Mouse (Mus musculus) liver, postnatal 0 days (tissue): Measurements from ENCODE around the gene Atp5d. TPM values are rescaled to one million over a fixed set of nuclear protein-coding genes. Genes with fewer than 3 reads are reported as not detected.

Experiments
- ATAC-seq: fragments of 200-750 bp; cut with Nextera tagmentation; 2 replicates; pipeline ENCODE4 v1.8.0; 2017; ENCODE audit warnings: mild to moderate bottlenecking, moderate library complexity
- DNase-seq: peaks from one replicate; pipeline ENCODE4 v3.0.0-alpha.2; 2016
- H3K27ac ChIP-seq: fragments of 300-500 bp; sonication (generic); 2 replicates; pipeline ENCODE4 v1.5.1; 2014; ENCODE audit warnings: antibody characterized with exemption, moderate library complexity, mild to moderate bottlenecking, low read depth
- H3K27me3 ChIP-seq: fragments of 300-500 bp; sonication (generic); 2 replicates; pipeline ENCODE4 v1.6.1; 2014; ENCODE audit warnings: low read length, control low read depth, mixed read lengths; ENCODE audit not compliant: insufficient read depth
- H3K36me3 ChIP-seq: fragments of 300-500 bp; sonication (generic); replicated peaks from 2 replicates; pipeline ENCODE4 v1.6.1; 2014; ENCODE audit warnings: mild to moderate bottlenecking, control low read depth, low read length, moderate library complexity, mixed read lengths; ENCODE audit not compliant: insufficient read depth
- H3K4me1 ChIP-seq: fragments of 300-500 bp; sonication (generic); 2 replicates; pipeline ENCODE4 v1.6.1; 2014; ENCODE audit warnings: antibody characterized with exemption, mild to moderate bottlenecking, control low read depth; ENCODE audit not compliant: insufficient read depth
- H3K4me2 ChIP-seq: fragments of 300-500 bp; sonication (generic); 2 replicates; pipeline ENCODE4 v1.6.1; 2014; ENCODE audit warnings: low read depth, mild to moderate bottlenecking, low read length, moderate library complexity, mixed read lengths
- H3K4me3 ChIP-seq: fragments of 300-500 bp; sonication (generic); 2 replicates; pipeline ENCODE4 v1.5.1; 2014; ENCODE audit warnings: low read depth, low read length
- H3K9ac ChIP-seq: fragments of 300-500 bp; sonication (generic); replicated peaks from 2 replicates; pipeline ENCODE4 v1.6.1; 2014; ENCODE audit warnings: mild to moderate bottlenecking, moderate library complexity
- H3K9me3 ChIP-seq: fragments of 300-500 bp; sonication (generic); 2 replicates; pipeline ENCODE4 v1.6.1; 2016; ENCODE audit warnings: mild to moderate bottlenecking, control low read depth, low read length, mixed read lengths
- CTCF ChIP-seq: sonication (generic); IDR thresholded peaks from 2 replicates; pipeline ENCODE4 v1.5.1; 2016; ENCODE audit warnings: antibody characterized with exemption, low read depth
- EP300 ChIP-seq: IDR thresholded peaks from 2 replicates; pipeline ENCODE4 v1.6.1; 2016; ENCODE audit warnings: antibody characterized with exemption, low read depth, mild to moderate bottlenecking
- WGBS: fragments of 180-500 bp; shearing (Covaris S2); extraction: QIAGEN DNeasy Blood & Tissue Kit; methylation state at CpG from one replicate; pipeline ENCODE4 v1.1.7; 2014; ENCODE audit not compliant: insufficient replicate concordance; 5-methylcytosine and 5-hydroxymethylcytosine counted together
- polyA plus RNA-seq: library from polyadenylated mRNA; unstranded; fragments of >200 nt; fragmentation: Nextera tagmentation; extraction: Ambion mirVana; gene quantifications from 2 replicates; pipeline ENCODE4 v1.2.1, GENCODE M21; 2015

The Atp5d gene
- polyA plus RNA-seq, 1 experiment from 2014 or later: 576 TPM

GRCm38 (mm10) chr10:80175536-80176269 is 37.3 kb downstream of the Atp5d start:
- ATAC-seq: no peak
- peaks cover 14% of the 10 kb centered on the region for H3K36me3 ChIP-seq
- H3K4me3 ChIP-seq: no peak overlapping the region
- H3K4me2 ChIP-seq: no peak overlapping the region
- H3K4me1 ChIP-seq: peaks cover 17% of the 10 kb centered on the region
- peaks cover 26% of the 10 kb centered on the region for H3K27me3 ChIP-seq
- H3K27ac ChIP-seq: no peak overlapping the region
- no peaks in the 10 kb centered on the region for H3K9me3 ChIP-seq
- H3K9ac ChIP-seq: no peak overlapping the region
- TF ChIP-seq EP300 (no peak), CTCF (peak; percentile 77)
- DNase-seq: peak; percentile 66
- WGBS: 30% methylated on average over 4 of the region's 4 CpGs

GRCm38 (mm10) chr10:80176270-80176834 is 37.9 kb downstream of the Atp5d start:
- WGBS: 76% methylated on average over 5 of the region's 5 CpGs
- Histone ChIP-seq H3K4me3 (no peak overlapping the region), H3K4me2 (no peak overlapping the region)

GRCm38 (mm10) chr10:80177441-80178279 is 39.2 kb downstream of the Atp5d start:
- peaks cover 9% of the 10 kb centered on the region; the same call in 1 of the 2 replicates for H3K4me1 ChIP-seq
- no peaks in the 10 kb centered on the region for H3K36me3 ChIP-seq
- no peak overlapping the region for H3K4me2 ChIP-seq
- H3K27ac ChIP-seq: no peak overlapping the region
- ATAC-seq (no peak), DNase-seq (no peak)
- H3K9me3 ChIP-seq: no peaks in the 10 kb centered on the region
- no peak for TF ChIP-seq EP300
- no peak overlapping the region for H3K4me3 ChIP-seq
- no peak overlapping the region for H3K9ac ChIP-seq
- peaks cover 39% of the 10 kb centered on the region for H3K27me3 ChIP-seq
- WGBS: 76% methylated on average over 7 of the region's 7 CpGs

More at GRCm38 (mm10) chr10:80176270-80176834, 37.9 kb downstream of the Atp5d start:
- Histone ChIP-seq H3K4me1 (peaks cover 17% of the 10 kb centered on the region), H3K9me3 (no peaks in the 10 kb centered on the region), H3K36me3 (peaks cover 9% of the 10 kb centered on the region; the same call in 1 of the 2 replicates), H3K27ac (no peak overlapping the region), H3K9ac (no peak overlapping the region), H3K27me3 (peaks cover 31% of the 10 kb centered on the region)
- DNase-seq (no peak), ATAC-seq (no peak)
- TF ChIP-seq EP300 (no peak), CTCF (no peak)

GRCm38 (mm10) chr10:80179068-80180051 is 40.9 kb downstream of the Atp5d start, which contains the start of gene Efna2:
Efna2 (plus strand) TSS chr10:80179482.
- TF ChIP-seq EP300 (no peak), CTCF (no peak)
- H3K9ac ChIP-seq: peak within 1 kb of the TSS; percentile 44; the same call in 1 of the 2 replicates
- no peak within 1 kb of the TSS for H3K27ac ChIP-seq
- H3K4me3 ChIP-seq: peak within 1 kb of the TSS; percentile 46
- peaks cover 3% of the 10 kb centered on the region; the same call in 1 of the 2 replicates for H3K4me1 ChIP-seq
- H3K36me3 ChIP-seq: no peaks in the 10 kb centered on the region
- DNase-seq (no peak), ATAC-seq (0 out of 2 replicates have a peak, but pooled peaks have one; percentile 5)
- H3K9me3 ChIP-seq: no peaks in the 10 kb centered on the region
- H3K27me3 ChIP-seq: peaks cover 39% of the 10 kb centered on the region
- peak within 1 kb of the TSS; percentile 66 for H3K4me2 ChIP-seq
- WGBS: 6% methylated on average over 44 of the region's 106 CpGs

- Histone ChIP-seq H3K27ac (no peak overlapping the region), H3K9ac (no peak overlapping the region), H3K36me3 (no peaks in the 10 kb centered on the region), H3K4me3 (no peak overlapping the region), H3K4me1 (peaks cover 3% of the 10 kb centered on the region; the same call in 1 of the 2 replicates), H3K27me3 (peaks cover 39% of the 10 kb centered on the region), H3K4me2 (no peak overlapping the region), H3K9me3 (no peaks in the 10 kb centered on the region)
- 57% methylated on average over 6 of the region's 6 CpGs for WGBS
- DNase-seq: no peak
- ATAC-seq: no peak
- TF ChIP-seq CTCF (no peak), EP300 (no peak)
Measured at GRCm38 (mm10) chr10:80180288-80180687, 41.9 kb downstream of the Atp5d start.
